Mouse (Mus musculus): ENCODE data around the gene Inpp4a. TPM values are rescaled to one million over a fixed set of nuclear protein-coding genes. Genes with fewer than 3 reads are reported as not detected.

Gene Inpp4a
- polyA plus RNA-seq, 1 experiment from 2014 or later, result 35.1 TPM

DNA sequence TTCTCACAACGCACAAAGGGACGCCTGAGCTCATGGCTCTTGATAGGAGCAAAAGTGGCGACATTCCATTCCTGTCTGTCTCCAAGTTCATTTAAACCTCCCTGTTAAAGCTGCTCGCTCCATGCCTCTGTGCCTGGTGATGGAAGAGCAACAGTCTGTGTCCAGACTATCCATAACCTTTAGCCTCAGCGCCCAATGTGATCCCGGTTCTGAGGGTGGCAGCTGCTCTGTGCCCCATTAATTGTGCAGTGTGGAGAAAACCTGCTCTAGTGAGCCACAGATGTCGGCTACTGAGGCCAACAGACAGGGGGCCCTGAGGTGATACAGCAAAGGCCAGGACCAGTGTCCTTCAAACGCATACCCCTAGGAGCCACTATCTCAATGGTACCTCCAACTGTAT, 100.1 kb downstream of the Inpp4a start:
- Histone ChIP-seq H3K4me3 (no peak overlapping the region), H3K9me3 (replicated peaks) (no peaks in the 10 kb centered on the region), H3K9ac (no peak overlapping the region), H3K27ac (no peak overlapping the region), H3K27me3 (no peaks in the 10 kb centered on the region), H3K4me1 (no peaks in the 10 kb centered on the region), H3K36me3 (ENCODE audit: poor library complexity, severe bottlenecking) (peaks cover 35% of the 10 kb centered on the region), H3K4me2 (no peak overlapping the region)
- no peak for ATAC-seq
- WGBS, result 76% methylated on average over 8 of the region's 8 CpGs

DNA sequence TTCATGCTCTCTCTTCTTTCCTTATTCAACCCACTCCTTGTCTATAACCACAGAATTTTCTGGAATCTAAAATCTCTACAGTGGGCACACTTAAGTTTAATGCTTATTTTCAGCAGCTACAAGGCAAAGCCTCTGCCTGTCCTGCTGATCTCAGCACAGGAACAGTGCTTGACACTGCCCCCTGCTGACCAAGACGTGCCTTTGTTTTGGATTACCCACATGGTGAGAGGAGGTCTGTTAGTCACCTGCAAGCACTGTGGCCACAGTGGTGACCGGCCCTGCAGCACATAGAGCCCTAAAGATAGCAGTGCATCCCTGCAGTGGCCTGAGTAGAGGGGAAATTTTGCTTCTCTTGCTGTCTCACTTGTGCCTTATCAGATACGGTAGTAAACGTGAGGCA, 102.0 kb downstream of the Inpp4a start:
- 57% methylated on average over 4 of the region's 4 CpGs for WGBS
- peaks cover 20% of the 10 kb centered on the region for H3K36me3 ChIP-seq (ENCODE audit: poor library complexity, severe bottlenecking)
- H3K4me2 ChIP-seq, result no peak overlapping the region
- H3K27ac ChIP-seq, result no peak overlapping the region
- no peaks in the 10 kb centered on the region for H3K27me3 ChIP-seq
- no peaks in the 10 kb centered on the region for H3K9me3 ChIP-seq (replicated peaks)
- no peak overlapping the region for H3K9ac ChIP-seq
- H3K4me3 ChIP-seq, result no peak overlapping the region
- H3K4me1 ChIP-seq, result no peaks in the 10 kb centered on the region
- no peak for ATAC-seq

DNA sequence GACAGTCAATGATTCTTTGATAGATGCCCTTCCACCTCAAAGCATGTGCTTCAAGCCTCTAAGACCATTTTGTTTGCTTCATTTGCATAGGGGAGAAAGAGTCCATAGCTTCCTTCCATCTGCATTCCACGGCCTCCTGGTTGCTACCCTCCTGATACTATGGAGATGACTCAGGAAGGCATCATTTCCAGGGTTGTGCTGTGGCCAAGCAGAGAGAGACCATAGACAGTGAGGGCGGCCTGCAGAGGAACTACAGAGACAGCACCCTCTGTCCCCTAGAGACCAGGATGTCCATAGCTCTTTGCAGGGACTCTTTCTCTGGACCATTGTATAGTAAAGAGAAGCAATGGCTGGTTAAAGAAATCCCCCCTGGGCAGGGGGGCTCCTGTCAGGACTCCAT, 105.5 kb downstream of the Inpp4a start:
- Histone ChIP-seq H3K4me2 (no peak overlapping the region), H3K36me3 (ENCODE audit: poor library complexity, severe bottlenecking) (peaks cover 4% of the 10 kb centered on the region; the same call in 1 of the 2 replicates), H3K9ac (no peak overlapping the region), H3K27me3 (no peaks in the 10 kb centered on the region), H3K27ac (no peak overlapping the region), H3K4me3 (no peak overlapping the region), H3K4me1 (no peaks in the 10 kb centered on the region), H3K9me3 (replicated peaks) (no peaks in the 10 kb centered on the region)
- no peak for ATAC-seq
- 74% methylated on average over 2 of the region's 2 CpGs for WGBS

DNA sequence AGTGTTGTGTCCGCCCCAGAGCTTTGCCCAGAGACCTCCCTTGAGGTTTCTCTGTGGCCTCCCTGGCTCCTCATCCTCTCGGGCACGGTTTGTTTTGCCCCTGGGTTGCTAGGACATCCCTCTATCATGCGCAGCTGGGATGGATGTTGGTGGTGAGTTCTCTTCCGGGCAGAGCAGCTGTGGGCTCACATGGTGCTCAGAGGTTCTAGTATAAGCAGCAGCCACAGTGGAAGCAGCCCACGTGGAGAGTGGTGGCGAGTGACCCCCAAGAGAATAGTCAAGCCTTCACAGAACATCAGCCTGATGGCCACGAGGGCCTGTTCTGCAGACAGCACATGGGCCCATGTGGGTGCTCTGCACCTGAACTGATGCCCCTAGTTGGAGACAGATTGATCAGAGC, 107.6 kb downstream of the Inpp4a start:
- H3K4me1 ChIP-seq, result no peaks in the 10 kb centered on the region
- no peak overlapping the region for H3K27ac ChIP-seq
- no peaks in the 10 kb centered on the region for H3K27me3 ChIP-seq
- no peak overlapping the region for H3K4me3 ChIP-seq
- no peak for ATAC-seq
- H3K4me2 ChIP-seq, result no peak overlapping the region
- no peaks in the 10 kb centered on the region for H3K9me3 ChIP-seq (replicated peaks)
- H3K36me3 ChIP-seq (ENCODE audit: poor library complexity, severe bottlenecking), result 0 out of 2 replicates have a peak, but pooled peaks cover 4% of the 10 kb centered on the region
- WGBS, result 86% methylated on average over 8 of the region's 8 CpGs
- no peak overlapping the region for H3K9ac ChIP-seq

DNA sequence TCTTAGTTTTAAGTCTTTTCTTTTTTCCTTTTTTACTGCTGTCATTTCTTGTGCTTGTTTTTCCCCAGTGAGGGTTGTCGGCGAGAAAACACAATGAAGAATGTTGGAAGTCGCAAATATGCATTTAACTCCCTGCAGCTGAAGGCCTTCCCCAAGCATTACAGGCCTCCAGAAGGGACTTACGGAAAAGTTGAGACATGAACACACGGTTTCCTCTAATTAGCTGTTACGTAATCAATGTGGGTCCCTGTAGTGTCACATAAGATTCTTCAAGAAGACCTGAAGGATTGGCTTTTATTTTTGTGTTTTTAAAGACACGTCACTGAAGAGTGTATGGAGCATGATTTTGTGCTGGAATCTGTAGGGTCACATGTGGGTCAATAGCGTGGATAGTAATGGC, 108.4 kb downstream of the Inpp4a start:
- no peak overlapping the region for H3K4me3 ChIP-seq
- no peak for ATAC-seq
- no peaks in the 10 kb centered on the region for H3K27me3 ChIP-seq
- H3K9ac ChIP-seq, result no peak overlapping the region
- no peak overlapping the region for H3K27ac ChIP-seq
- no peaks in the 10 kb centered on the region for H3K4me1 ChIP-seq
- H3K4me2 ChIP-seq, result no peak overlapping the region
- H3K36me3 ChIP-seq (ENCODE audit: poor library complexity, severe bottlenecking), result 0 out of 2 replicates have a peak, but pooled peaks cover 4% of the 10 kb centered on the region
- H3K9me3 ChIP-seq (replicated peaks), result no peaks in the 10 kb centered on the region
- 88% methylated on average over 8 of the region's 8 CpGs for WGBS

GRCm38 (mm10) chr1:37408678-37409077, 109.0 kb downstream of the Inpp4a start:
- H3K4me2 ChIP-seq, result no peak overlapping the region
- no peaks in the 10 kb centered on the region for H3K4me1 ChIP-seq
- 0 out of 2 replicates have a peak, but pooled peaks cover 4% of the 10 kb centered on the region for H3K36me3 ChIP-seq (ENCODE audit: poor library complexity, severe bottlenecking)
- H3K27ac ChIP-seq, result no peak overlapping the region
- no peaks in the 10 kb centered on the region for H3K9me3 ChIP-seq (replicated peaks)
- no peaks in the 10 kb centered on the region for H3K27me3 ChIP-seq
- WGBS, result 81% methylated on average over 3 of the region's 3 CpGs
- H3K9ac ChIP-seq, result no peak overlapping the region
- no peak overlapping the region for H3K4me3 ChIP-seq
- no peak for ATAC-seq

DNA sequence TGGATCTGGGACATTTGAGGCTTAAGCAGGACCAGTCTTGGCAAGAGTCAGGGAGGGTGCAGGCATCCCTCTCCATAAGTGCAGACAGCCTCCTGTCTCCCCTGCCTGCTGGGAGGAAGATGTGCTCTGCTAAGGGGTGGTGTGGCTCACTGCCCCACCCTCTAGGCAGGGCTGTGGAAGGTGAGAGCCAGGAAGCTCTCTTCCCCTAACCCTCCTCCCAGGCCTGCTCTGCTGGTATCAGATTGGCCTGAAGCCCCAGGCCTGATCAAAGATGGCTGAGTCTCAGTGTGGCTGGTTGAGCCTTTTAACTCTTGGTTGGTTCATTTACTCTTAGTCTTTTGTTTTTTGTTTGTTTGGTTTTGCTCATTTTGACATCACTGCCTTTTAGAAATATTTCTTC, 110.0 kb downstream of the Inpp4a start:
- H3K27me3 ChIP-seq, result no peaks in the 10 kb centered on the region
- H3K4me2 ChIP-seq, result no peak overlapping the region
- H3K9ac ChIP-seq, result no peak overlapping the region
- H3K36me3 ChIP-seq (ENCODE audit: poor library complexity, severe bottlenecking), result 0 out of 2 replicates have a peak, but pooled peaks cover 4% of the 10 kb centered on the region
- no peak overlapping the region for H3K4me3 ChIP-seq
- ATAC-seq, result no peak
- H3K27ac ChIP-seq, result no peak overlapping the region
- H3K9me3 ChIP-seq (replicated peaks), result no peaks in the 10 kb centered on the region
- H3K4me1 ChIP-seq, result no peaks in the 10 kb centered on the region

DNA sequence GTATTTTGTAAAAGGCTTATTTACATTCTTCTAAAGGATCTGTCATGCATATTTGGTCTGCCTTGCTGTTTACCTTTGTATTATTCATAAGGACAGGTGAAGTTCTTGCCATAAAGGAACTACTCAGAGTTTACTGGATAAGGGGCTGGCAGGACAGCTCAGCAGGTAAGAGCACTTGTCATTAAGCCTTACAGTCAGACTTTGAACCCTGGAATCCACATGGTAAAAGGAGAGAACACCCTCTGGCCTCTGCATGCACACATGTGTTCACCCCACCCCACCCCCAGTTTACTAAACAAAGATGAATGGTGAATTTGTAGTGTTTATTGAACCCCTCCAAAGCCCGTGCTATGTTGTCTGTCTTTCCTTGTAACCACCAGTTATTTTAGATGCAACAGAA, 115.7 kb downstream of the Inpp4a start:
- Histone ChIP-seq H3K27ac (no peak overlapping the region), H3K4me3 (no peak overlapping the region), H3K27me3 (no peaks in the 10 kb centered on the region), H3K9me3 (replicated peaks) (peaks cover 4% of the 10 kb centered on the region; the same call in 1 of the 2 replicates), H3K9ac (no peak overlapping the region), H3K36me3 (ENCODE audit: poor library complexity, severe bottlenecking) (peaks cover 37% of the 10 kb centered on the region), H3K4me1 (no peaks in the 10 kb centered on the region), H3K4me2 (no peak overlapping the region)
- ATAC-seq, result no peak
- 94% methylated on average over 1 of the region's 1 CpGs for WGBS

DNA sequence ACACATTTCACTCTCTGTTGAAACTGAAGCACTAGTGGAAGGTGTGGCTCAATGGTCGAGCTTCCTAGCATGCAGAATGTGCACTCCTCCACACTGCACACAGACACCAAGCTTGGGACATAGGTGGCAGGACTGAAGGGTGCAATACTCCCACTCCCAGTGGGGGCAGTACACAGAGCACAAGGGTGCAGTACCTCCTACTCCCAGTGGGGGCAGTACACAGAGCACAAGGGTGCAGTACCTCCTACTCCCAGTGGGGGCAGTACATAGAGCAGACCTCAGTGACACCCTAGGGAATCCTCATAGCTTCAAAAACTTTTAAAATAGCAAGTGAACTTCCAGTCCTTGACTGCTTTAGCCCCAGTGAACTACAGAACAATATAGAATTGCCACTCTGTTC, 119.8 kb downstream of the Inpp4a start:
- no peak overlapping the region for H3K27ac ChIP-seq
- no peak overlapping the region for H3K4me2 ChIP-seq
- no peaks in the 10 kb centered on the region for H3K4me1 ChIP-seq
- WGBS, result 97% methylated on average over 1 of the region's 1 CpGs
- peaks cover 4% of the 10 kb centered on the region; the same call in 1 of the 2 replicates for H3K9me3 ChIP-seq (replicated peaks)
- H3K27me3 ChIP-seq, result no peaks in the 10 kb centered on the region
- H3K36me3 ChIP-seq (ENCODE audit: poor library complexity, severe bottlenecking), result peaks cover 56% of the 10 kb centered on the region
- no peak overlapping the region for H3K4me3 ChIP-seq
- no peak for ATAC-seq
- H3K9ac ChIP-seq, result no peak overlapping the region

DNA sequence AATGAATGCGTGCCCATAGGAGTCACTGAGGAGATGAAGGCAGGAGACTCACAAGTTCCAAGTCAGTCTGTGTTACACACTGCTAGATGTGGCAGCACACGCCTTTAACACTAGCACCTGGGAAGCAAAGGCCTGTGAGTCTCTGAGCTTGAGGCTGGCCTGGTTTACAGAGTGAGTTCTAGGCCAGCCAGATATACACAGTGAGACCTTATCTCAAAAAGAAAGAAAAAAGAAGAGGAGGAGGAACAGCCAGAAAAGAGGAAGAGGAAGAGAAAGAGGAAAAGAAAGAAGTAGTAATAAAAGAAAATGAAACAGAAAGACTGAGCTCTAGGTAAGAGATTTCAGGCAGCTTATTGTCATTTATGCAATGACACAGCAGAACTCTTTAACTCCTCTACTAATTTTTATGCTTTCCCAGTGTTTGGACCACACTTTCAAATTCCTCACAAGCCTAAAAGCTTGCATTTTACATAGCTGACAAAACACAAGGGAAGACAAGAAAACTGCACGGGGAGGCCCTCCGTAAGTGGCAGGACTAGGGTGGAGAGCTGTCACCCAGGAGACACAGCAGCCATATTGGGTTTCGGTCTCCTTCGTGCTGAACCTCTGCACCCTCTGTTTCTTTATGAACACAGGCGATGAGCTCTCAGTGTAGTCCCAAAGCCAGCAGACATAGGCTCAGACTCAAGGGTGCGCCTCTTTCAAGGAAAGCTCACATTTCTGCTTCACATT, 127.6 kb downstream of the Inpp4a start:
- Histone ChIP-seq H3K9ac (no peak overlapping the region), H3K4me3 (no peak overlapping the region), H3K27ac (no peak overlapping the region), H3K36me3 (ENCODE audit: poor library complexity, severe bottlenecking) (peaks cover 35% of the 10 kb centered on the region), H3K4me2 (no peak overlapping the region), H3K9me3 (replicated peaks) (no peaks in the 10 kb centered on the region), H3K4me1 (peaks cover 29% of the 10 kb centered on the region), H3K27me3 (no peaks in the 10 kb centered on the region)
- 96% methylated on average over 8 of the region's 8 CpGs for WGBS
- ATAC-seq, result no peak

DNA sequence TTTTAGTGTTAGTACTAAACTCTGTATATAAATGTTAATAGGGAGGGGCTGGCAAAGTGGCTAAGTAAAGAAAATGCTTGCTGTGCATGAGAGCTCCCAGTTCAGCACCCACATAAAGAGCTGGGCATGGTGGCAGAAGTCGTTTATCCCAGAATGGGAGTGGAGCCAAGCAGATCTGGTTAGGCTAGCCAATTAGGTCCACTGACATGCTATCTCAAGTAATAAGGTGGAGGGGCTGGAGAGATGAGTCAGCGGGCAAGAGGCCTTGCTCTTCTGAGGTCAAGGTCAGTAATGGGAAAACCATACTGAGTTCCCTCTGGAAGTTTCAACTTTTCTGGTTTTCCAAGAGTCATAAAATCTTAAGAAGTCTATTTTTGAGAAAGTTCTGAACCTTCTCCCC, 129.2 kb downstream of the Inpp4a start:
- Histone ChIP-seq H3K9ac (peak overlapping the region; percentile 93), H3K27me3 (no peaks in the 10 kb centered on the region), H3K4me3 (peak overlapping the region; percentile 91), H3K27ac (no peak overlapping the region), H3K4me1 (peaks cover 34% of the 10 kb centered on the region), H3K4me2 (peak overlapping the region; percentile 93), H3K36me3 (ENCODE audit: poor library complexity, severe bottlenecking) (peaks cover 40% of the 10 kb centered on the region), H3K9me3 (replicated peaks) (no peaks in the 10 kb centered on the region)
- ATAC-seq, result no peak
- WGBS, result 69% methylated on average over 2 of the region's 2 CpGs

GRCm38 (mm10) chr1:37429366-37430296, 130.0 kb downstream of the Inpp4a start, which contains the start of the genes Coa5 and Unc50:
Gene Coa5 (minus strand): TSS chr1:37430103.
Gene Unc50 (plus strand): TSS chr1:37430139.
- H3K27ac ChIP-seq, result no peak within 1 kb of the TSS; the same call in 1 of the 2 replicates
- peak within 1 kb of the TSS; percentile 93 for H3K4me2 ChIP-seq
- peaks cover 34% of the 10 kb centered on the region for H3K4me1 ChIP-seq
- no peaks in the 10 kb centered on the region for H3K9me3 ChIP-seq (replicated peaks)
- H3K4me3 ChIP-seq, result peak within 1 kb of the TSS; percentile 91
- peak; percentile 99 for ATAC-seq
- WGBS, result 4% methylated on average over 57 of the region's 57 CpGs
- H3K36me3 ChIP-seq (ENCODE audit: poor library complexity, severe bottlenecking), result peaks cover 37% of the 10 kb centered on the region
- H3K9ac ChIP-seq, result peak within 1 kb of the TSS; percentile 93
- H3K27me3 ChIP-seq, result no peaks in the 10 kb centered on the region

All from forebrain, embryonic 13.5 days (tissue).